Mouse (Mus musculus) midbrain, embryonic 13.5 days (tissue): ENCODE measurements around the gene Ltbr. TPM values are rescaled to one million over a fixed set of nuclear protein-coding genes. Genes with fewer than 3 reads are reported as not detected.
"Not testable (repeated sequence)": the region's sequence is repeated elsewhere in the genome, so short reads cannot be mapped to it uniquely, and the experiment has no call there.

Experiments
- ATAC-seq: fragments of 200-750 bp; cut with Nextera tagmentation; 2 replicates; pipeline ENCODE4 v1.8.0; 2017; ENCODE audit warnings: mild to moderate bottlenecking, moderate TSS enrichment, moderate library complexity
- H3K27ac ChIP-seq: fragments of 300-500 bp; sonication (generic); 2 replicates; pipeline ENCODE4 v1.5.1; 2015; ENCODE audit warnings: inconsistent platforms, mild to moderate bottlenecking, moderate library complexity
- H3K27me3 ChIP-seq: fragments of 300-500 bp; sonication (generic); 2 replicates; pipeline ENCODE4 v1.6.1; 2015; ENCODE audit warnings: mild to moderate bottlenecking, inconsistent platforms
- H3K36me3 ChIP-seq: fragments of 300-500 bp; sonication (generic); 2 replicates; pipeline ENCODE4 v1.6.1; 2015; ENCODE audit warnings: mild to moderate bottlenecking, inconsistent platforms
- H3K4me1 ChIP-seq: fragments of 300-500 bp; sonication (generic); replicated peaks from 2 replicates; pipeline ENCODE4 v1.6.1; 2015; ENCODE audit warnings: inconsistent platforms
- H3K4me2 ChIP-seq: fragments of 300-500 bp; sonication (generic); replicated peaks from 2 replicates; pipeline ENCODE4 v1.6.1; 2015; ENCODE audit warnings: moderate library complexity, mild to moderate bottlenecking, inconsistent platforms
- H3K4me3 ChIP-seq: fragments of 300-500 bp; sonication (generic); replicated peaks from 2 replicates; pipeline ENCODE4 v1.5.1; 2015; ENCODE audit warnings: mild to moderate bottlenecking, inconsistent platforms
- H3K9ac ChIP-seq: fragments of 300-500 bp; sonication (generic); replicated peaks from 2 replicates; pipeline ENCODE4 v1.6.1; 2015; ENCODE audit warnings: mild to moderate bottlenecking, inconsistent platforms
- H3K9me3 ChIP-seq: fragments of 300-500 bp; sonication (generic); 2 replicates; pipeline ENCODE4 v1.6.1; 2016; ENCODE audit warnings: mild to moderate bottlenecking, inconsistent platforms
- WGBS: fragments of 180-500 bp; shearing (Covaris S2); methylation state at CpG from one replicate; pipeline ENCODE4 v1.1.7; 2015; 5-methylcytosine and 5-hydroxymethylcytosine counted together
- polyA plus RNA-seq: library from polyadenylated mRNA; unstranded; fragments of >200 nt; fragmentation: Nextera tagmentation; extraction: Ambion mirVana; gene quantifications from 2 replicates; pipeline ENCODE4 v1.2.1, GENCODE M21; 2015

Gene Ltbr
- polyA plus RNA-seq, 1 experiment from 2014 or later = 13.3 TPM

- not testable (repeated sequence) for H3K4me2 ChIP-seq, H3K4me3 ChIP-seq, H3K9ac ChIP-seq, H3K27ac ChIP-seq, H3K9me3 ChIP-seq, H3K27me3 ChIP-seq, H3K4me1 ChIP-seq, H3K36me3 ChIP-seq, ATAC-seq
- 92% methylated on average over 7 of the region's 7 CpGs for WGBS
These were observed 9.3 kb downstream of the Ltbr start for GRCm38 (mm10) chr6:125304408-125304807.

GRCm38 (mm10) chr6:125303242-125303641 lies 10.4 kb downstream of the Ltbr start:
- H3K4me2 ChIP-seq = no peak overlapping the region
- WGBS = 80% methylated on average over 4 of the region's 4 CpGs
- no peak for ATAC-seq

DNA sequence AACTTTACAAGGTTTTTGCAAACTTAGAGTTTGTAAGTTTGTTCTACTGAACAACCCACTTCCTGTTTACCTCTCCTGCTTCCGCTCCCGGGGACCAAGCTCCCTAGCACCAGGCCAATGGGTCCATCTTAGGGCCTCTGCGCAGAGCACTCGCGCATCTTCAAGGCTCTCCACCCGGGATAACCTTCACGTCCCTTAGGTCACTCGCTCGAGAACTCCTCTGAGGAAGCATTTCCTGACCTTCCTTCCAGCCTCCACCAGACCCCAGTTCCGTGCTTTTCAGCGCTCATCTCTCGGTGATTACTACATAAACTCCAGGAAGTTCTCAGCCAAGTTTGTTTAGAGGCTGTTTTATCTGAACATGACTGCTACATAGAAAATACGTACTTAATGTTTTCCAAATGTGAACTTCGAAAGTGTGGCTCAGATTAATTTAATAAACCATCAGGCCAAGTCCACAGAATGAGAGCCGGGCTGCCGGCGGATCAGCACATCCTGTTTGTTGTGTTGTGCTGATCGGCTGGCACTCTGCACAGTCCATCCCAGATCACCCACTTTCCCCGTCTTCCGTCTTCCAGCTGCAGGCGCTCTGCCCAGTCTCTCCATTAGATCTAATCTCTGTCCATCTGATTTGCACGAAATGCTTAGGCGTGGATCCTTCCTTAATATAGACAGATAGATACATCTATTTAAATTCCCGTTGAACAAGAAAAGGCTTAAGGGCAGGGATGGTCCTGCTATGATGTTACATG lies 11.3 kb downstream of the Ltbr start:
- H3K4me3 ChIP-seq = no peak overlapping the region
- no peak for ATAC-seq
- H3K4me2 ChIP-seq = no peak overlapping the region
- no peak overlapping the region for H3K9ac ChIP-seq
- H3K27me3 ChIP-seq = no peaks in the 10 kb centered on the region
- H3K36me3 ChIP-seq = peaks cover 8% of the 10 kb centered on the region; the same call in 1 of the 2 replicates
- H3K9me3 ChIP-seq = no peaks in the 10 kb centered on the region
- WGBS = 90% methylated on average over 24 of the region's 24 CpGs
- H3K4me1 ChIP-seq = no peaks in the 10 kb centered on the region
- H3K27ac ChIP-seq = no peak overlapping the region

More at GRCm38 (mm10) chr6:125303242-125303641, 10.4 kb downstream of the Ltbr start:
- no peaks in the 10 kb centered on the region for H3K27me3 ChIP-seq
- H3K4me1 ChIP-seq = no peaks in the 10 kb centered on the region
- H3K4me3 ChIP-seq = no peak overlapping the region
- no peak overlapping the region for H3K27ac ChIP-seq
- no peaks in the 10 kb centered on the region for H3K9me3 ChIP-seq
- no peak overlapping the region for H3K9ac ChIP-seq
- H3K36me3 ChIP-seq = peaks cover 8% of the 10 kb centered on the region; the same call in 1 of the 2 replicates

DNA sequence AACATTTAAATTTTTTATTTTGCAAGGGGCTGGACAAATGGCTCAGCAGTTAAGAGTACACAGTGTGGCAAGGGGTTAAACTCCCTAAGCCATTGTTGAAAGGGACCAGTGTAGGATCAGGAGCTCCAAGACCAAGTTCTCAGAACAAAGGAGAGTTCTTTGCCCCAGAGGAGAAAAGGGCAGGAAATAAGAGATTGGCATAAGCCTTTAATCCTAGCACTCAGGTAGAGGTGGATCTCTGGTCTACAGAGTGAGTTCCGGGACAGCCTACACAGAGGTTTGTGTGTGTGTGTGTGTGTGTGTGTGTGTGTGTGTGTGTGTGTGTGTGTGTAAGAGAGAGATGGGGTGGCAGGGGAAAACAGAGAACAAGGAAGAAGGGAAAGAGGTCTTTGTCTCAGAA lies 12.7 kb downstream of the Ltbr start:
- H3K27ac ChIP-seq = no peak overlapping the region
- WGBS = 68% methylated on average over 1 of the region's 1 CpGs
- no peak overlapping the region for H3K4me2 ChIP-seq
- no peak for ATAC-seq
- H3K9ac ChIP-seq = no peak overlapping the region
- H3K27me3 ChIP-seq = no peaks in the 10 kb centered on the region
- H3K9me3 ChIP-seq = no peaks in the 10 kb centered on the region
- no peak overlapping the region for H3K4me3 ChIP-seq
- no peaks in the 10 kb centered on the region for H3K36me3 ChIP-seq
- no peaks in the 10 kb centered on the region for H3K4me1 ChIP-seq

- Histone ChIP-seq H3K36me3 (no peaks in the 10 kb centered on the region), H3K9me3 (no peaks in the 10 kb centered on the region), H3K4me1 (no peaks in the 10 kb centered on the region), H3K9ac (no peak overlapping the region), H3K4me2 (no peak overlapping the region), H3K27ac (no peak overlapping the region), H3K4me3 (no peak overlapping the region), H3K27me3 (no peaks in the 10 kb centered on the region)
- 71% methylated on average over 5 of the region's 5 CpGs for WGBS
- ATAC-seq = no peak
These were observed 16.4 kb downstream of the Ltbr start for GRCm38 (mm10) chr6:125297149-125297820.

DNA sequence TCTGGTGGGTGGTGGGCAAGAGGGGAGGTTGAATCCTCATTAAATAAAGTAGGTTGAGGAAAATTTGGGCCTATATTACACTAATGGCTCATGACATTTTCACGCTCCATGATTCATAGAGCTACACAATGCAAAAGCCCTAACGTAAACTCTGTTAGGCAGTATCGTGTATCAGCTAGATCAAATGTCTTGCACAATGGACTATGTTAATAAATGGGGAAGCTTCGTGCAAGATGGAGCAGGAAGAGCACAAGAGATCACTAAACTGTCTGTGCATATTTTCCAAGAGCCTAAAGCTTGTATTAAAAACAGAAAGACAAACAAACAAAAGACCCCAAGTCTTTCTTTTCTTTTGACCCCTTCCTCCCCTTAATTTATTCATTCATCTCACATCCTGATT lies 19.6 kb downstream of the Ltbr start:
- no peaks in the 10 kb centered on the region for H3K36me3 ChIP-seq
- no peak overlapping the region for H3K4me2 ChIP-seq
- H3K4me1 ChIP-seq = no peaks in the 10 kb centered on the region
- no peak overlapping the region for H3K4me3 ChIP-seq
- no peak overlapping the region for H3K27ac ChIP-seq
- WGBS = 82% methylated on average over 4 of the region's 4 CpGs
- H3K27me3 ChIP-seq = no peaks in the 10 kb centered on the region
- no peak overlapping the region for H3K9ac ChIP-seq
- no peak for ATAC-seq
- no peaks in the 10 kb centered on the region for H3K9me3 ChIP-seq

DNA sequence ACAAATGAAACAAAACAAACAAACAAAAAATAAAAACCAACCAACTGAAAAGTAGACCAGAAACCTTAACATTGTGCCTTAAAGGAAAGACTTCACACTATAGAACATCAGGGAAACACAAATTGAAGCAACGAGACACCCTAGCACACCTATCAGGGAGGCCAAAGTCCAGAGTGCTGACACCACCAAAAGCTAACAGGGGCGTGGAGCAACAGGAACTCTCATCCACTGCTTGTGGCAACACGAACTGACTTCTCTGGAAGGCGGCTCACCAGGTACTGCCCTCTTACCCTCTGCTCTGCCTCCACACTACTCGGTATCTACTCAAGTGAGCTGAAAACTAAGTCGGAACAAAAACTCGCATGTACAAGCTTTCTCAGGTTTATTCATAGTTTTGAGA lies 21.4 kb downstream of the Ltbr start:
- no peak overlapping the region for H3K27ac ChIP-seq
- no peak overlapping the region for H3K9ac ChIP-seq
- H3K4me1 ChIP-seq = no peaks in the 10 kb centered on the region
- no peaks in the 10 kb centered on the region for H3K9me3 ChIP-seq
- no peaks in the 10 kb centered on the region for H3K27me3 ChIP-seq
- no peaks in the 10 kb centered on the region for H3K36me3 ChIP-seq
- H3K4me2 ChIP-seq = no peak overlapping the region
- no peak for ATAC-seq
- no peak overlapping the region for H3K4me3 ChIP-seq
- WGBS = 91% methylated on average over 7 of the region's 7 CpGs

DNA sequence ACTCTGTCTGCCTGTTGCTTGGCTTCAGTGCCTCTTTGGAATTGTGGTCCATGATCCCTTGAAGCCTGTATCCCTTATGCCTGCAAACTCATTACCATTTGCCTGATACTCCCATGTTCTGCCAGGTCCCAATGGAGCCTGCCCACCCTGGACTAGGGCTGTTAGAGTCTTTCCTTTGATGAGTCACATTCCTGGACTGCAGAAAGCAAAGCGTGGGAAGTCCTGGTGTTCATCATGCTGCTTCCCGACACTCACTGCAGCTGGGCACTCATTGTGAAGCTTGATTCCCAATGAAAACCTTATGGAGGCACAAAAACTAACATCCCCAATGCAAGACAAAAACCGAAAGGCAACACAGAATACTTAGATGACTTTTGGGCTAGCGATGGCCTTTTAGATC lies 22.4 kb downstream of the Ltbr start:
- Histone ChIP-seq H3K4me3 (no peak overlapping the region), H3K36me3 (no peaks in the 10 kb centered on the region), H3K4me1 (no peaks in the 10 kb centered on the region), H3K27me3 (no peaks in the 10 kb centered on the region), H3K9me3 (no peaks in the 10 kb centered on the region), H3K9ac (no peak overlapping the region), H3K27ac (no peak overlapping the region), H3K4me2 (no peak overlapping the region)
- no peak for ATAC-seq
- 91% methylated on average over 4 of the region's 4 CpGs for WGBS

DNA sequence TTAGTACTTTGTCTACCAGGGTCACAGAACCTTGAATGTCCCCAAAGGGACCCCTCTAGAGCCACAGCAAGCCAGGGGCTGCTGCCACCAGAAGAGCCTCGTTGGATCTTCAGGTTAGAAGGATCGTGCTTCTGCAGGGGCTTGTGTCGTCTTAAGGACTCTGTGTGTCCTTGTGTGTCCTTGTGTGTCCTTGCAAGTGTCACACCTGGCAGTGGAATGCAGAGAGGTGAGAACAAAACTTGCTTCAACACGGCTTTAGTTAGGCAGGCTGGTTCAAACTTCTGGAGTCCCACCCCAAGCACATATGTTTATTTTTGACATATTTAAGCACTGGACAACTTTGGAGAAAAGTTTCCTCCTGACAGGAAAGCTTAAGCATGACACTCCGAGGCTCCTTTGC lies 25.0 kb downstream of the Ltbr start:
- Histone ChIP-seq H3K4me1 (no peaks in the 10 kb centered on the region), H3K9me3 (no peaks in the 10 kb centered on the region), H3K4me2 (no peak overlapping the region), H3K36me3 (no peaks in the 10 kb centered on the region), H3K9ac (no peak overlapping the region), H3K27me3 (no peaks in the 10 kb centered on the region), H3K27ac (no peak overlapping the region), H3K4me3 (no peak overlapping the region)
- WGBS = 79% methylated on average over 5 of the region's 5 CpGs
- no peak for ATAC-seq

- Histone ChIP-seq H3K9ac (no peak overlapping the region), H3K27me3 (no peaks in the 10 kb centered on the region), H3K27ac (no peak overlapping the region), H3K4me1 (no peaks in the 10 kb centered on the region), H3K9me3 (no peaks in the 10 kb centered on the region), H3K4me3 (no peak overlapping the region), H3K4me2 (no peak overlapping the region), H3K36me3 (no peaks in the 10 kb centered on the region)
- ATAC-seq = no peak
- 92% methylated on average over 4 of the region's 4 CpGs for WGBS
These were observed 26.7 kb downstream of the Ltbr start for GRCm38 (mm10) chr6:125286944-125287343.

DNA sequence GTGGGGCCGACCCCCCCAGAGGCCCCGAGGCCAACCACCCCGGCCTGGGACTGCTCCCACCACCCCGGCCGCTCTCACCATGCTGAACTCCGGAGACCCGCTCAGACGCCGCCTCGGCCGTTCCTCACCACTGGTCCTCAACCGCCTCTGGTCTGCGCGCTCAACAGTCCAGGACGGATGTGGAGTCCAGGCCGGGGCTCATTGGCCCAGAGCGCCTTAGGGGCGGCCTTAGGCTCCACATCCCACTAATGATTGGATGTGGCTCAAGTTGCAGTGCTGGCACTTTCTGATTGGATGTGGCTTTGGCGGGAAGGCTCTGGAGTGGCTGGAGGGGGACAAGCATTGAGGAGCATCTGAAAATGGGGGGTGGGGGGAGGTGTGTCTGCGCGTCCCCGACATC lies 27.8 kb downstream of the Ltbr start, which contains the start of gene Tuba3a:
Tuba3a (minus strand) TSS at position 153 of the 400 bp plus-strand sequence.
- 97% methylated on average over 22 of the region's 22 CpGs for WGBS

GRCm38 (mm10) chr6:125284751-125285150 lies 28.9 kb downstream of the Ltbr start:
- H3K4me1 ChIP-seq = no peaks in the 10 kb centered on the region
- no peak overlapping the region for H3K27ac ChIP-seq
- 90% methylated on average over 7 of the region's 7 CpGs for WGBS
- H3K27me3 ChIP-seq = no peaks in the 10 kb centered on the region
- H3K9me3 ChIP-seq = no peaks in the 10 kb centered on the region
- H3K36me3 ChIP-seq = no peaks in the 10 kb centered on the region
- H3K9ac ChIP-seq = no peak overlapping the region
- H3K4me3 ChIP-seq = no peak overlapping the region
- H3K4me2 ChIP-seq = no peak overlapping the region
- no peak for ATAC-seq

More for the DNA sequence above, 27.8 kb downstream of the Ltbr start, which contains the start of gene Tuba3a:
- Histone ChIP-seq H3K4me1 (no peaks in the 10 kb centered on the region), H3K4me3 (no peak within 1 kb of the TSS), H3K4me2 (no peak within 1 kb of the TSS), H3K27me3 (no peaks in the 10 kb centered on the region), H3K9me3 (no peaks in the 10 kb centered on the region), H3K9ac (no peak within 1 kb of the TSS), H3K36me3 (no peaks in the 10 kb centered on the region), H3K27ac (no peak within 1 kb of the TSS)
- peak; percentile 45; the same call in 1 of the 2 replicates for ATAC-seq
